Mouse (Mus musculus): Measurements from ENCODE around the gene Gm21818. TPM values are rescaled to one million over a fixed set of nuclear protein-coding genes. Genes with fewer than 3 reads are reported as not detected.
"Not testable (repeated sequence)": the region's sequence is repeated elsewhere in the genome, so short reads cannot be mapped to it uniquely, and the experiment has no call there.

Gm21818 gene
- not detected in 2 replicates for polyA plus RNA-seq (2014; fragmentation: Nextera tagmentation; extraction: Ambion mirVana)

DNA sequence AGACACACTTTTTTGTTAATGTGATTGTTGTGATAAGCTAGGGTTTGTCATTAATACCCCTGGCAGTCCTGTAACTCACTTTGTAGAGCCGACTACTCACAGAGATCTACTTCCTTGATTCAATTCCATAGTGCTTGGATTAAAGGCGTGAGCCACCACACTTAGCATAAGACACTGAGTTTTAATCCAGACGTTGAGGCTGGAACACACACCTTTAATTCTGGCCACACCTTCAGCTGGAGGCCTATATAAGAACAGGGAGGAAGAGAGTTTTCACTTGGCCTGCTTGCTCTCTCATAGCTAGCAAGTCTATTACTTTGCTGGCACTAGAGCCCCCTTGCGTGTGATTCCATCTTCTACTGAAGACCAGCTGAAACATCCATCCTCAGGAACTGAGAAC lies at the start of gene Gm21818:
Gene Gm21818, plus strand, starts transcription at position 301 of the 400 bp plus-strand sequence.
- H3K9me3 ChIP-seq (ENCODE audit: control insufficient read depth, low read length); H3K4me1 ChIP-seq (replicated peaks; ENCODE audit: control insufficient read depth, insufficient read depth, low read length); H3K27me3 ChIP-seq (ENCODE audit: control insufficient read depth, insufficient read depth, low read length); H3K4me2 ChIP-seq (replicated peaks); H3K27ac ChIP-seq; H3K9ac ChIP-seq; ATAC-seq (ENCODE audit: low FRiP score); H3K4me3 ChIP-seq (replicated peaks; ENCODE audit: low read length); H3K36me3 ChIP-seq (replicated peaks; ENCODE audit: control insufficient read depth, insufficient read depth); DNase-seq (ENCODE audit: low spot score): not testable (repeated sequence)
- 83% methylated on average over 4 of the region's 4 CpGs for WGBS

GRCm38 (mm10) chr13:120139946-120140345 lies 32.3 kb upstream of the Gm21818 start, which contains the start of gene Gm20767:
TSS of gene Gm20767 (plus strand) at chr13:120140246.
- not testable (repeated sequence) for H3K4me1 ChIP-seq (replicated peaks; ENCODE audit: control insufficient read depth, insufficient read depth, low read length); H3K4me2 ChIP-seq (replicated peaks); H3K4me3 ChIP-seq (replicated peaks; ENCODE audit: low read length); H3K27ac ChIP-seq; H3K9ac ChIP-seq; DNase-seq (ENCODE audit: low spot score); H3K27me3 ChIP-seq (ENCODE audit: control insufficient read depth, insufficient read depth, low read length); H3K36me3 ChIP-seq (replicated peaks; ENCODE audit: control insufficient read depth, insufficient read depth); H3K9me3 ChIP-seq (ENCODE audit: control insufficient read depth, low read length); ATAC-seq (ENCODE audit: low FRiP score)
- 100% methylated on average over 1 of the region's 5 CpGs for WGBS

GRCm38 (mm10) chr13:120142348-120142747 lies 29.9 kb upstream of the Gm21818 start:
- not testable (repeated sequence) for DNase-seq (ENCODE audit: low spot score); H3K9me3 ChIP-seq (ENCODE audit: control insufficient read depth, low read length); H3K27ac ChIP-seq; H3K27me3 ChIP-seq (ENCODE audit: control insufficient read depth, insufficient read depth, low read length); H3K4me1 ChIP-seq (replicated peaks; ENCODE audit: control insufficient read depth, insufficient read depth, low read length); H3K4me2 ChIP-seq (replicated peaks); H3K36me3 ChIP-seq (replicated peaks; ENCODE audit: control insufficient read depth, insufficient read depth); H3K9ac ChIP-seq; H3K4me3 ChIP-seq (replicated peaks; ENCODE audit: low read length); ATAC-seq (ENCODE audit: low FRiP score)
- WGBS: 80% methylated on average over 2 of the region's 3 CpGs

GRCm38 (mm10) chr13:120149660-120150407 lies 22.4 kb upstream of the Gm21818 start:
- not testable (repeated sequence) for H3K36me3 ChIP-seq (replicated peaks; ENCODE audit: control insufficient read depth, insufficient read depth); ATAC-seq (ENCODE audit: low FRiP score)
- 72% methylated on average over 3 of the region's 4 CpGs for WGBS

GRCm38 (mm10) chr13:120150589-120150988 lies 21.6 kb upstream of the Gm21818 start:
- H3K9me3 ChIP-seq (ENCODE audit: control insufficient read depth, low read length); H3K27me3 ChIP-seq (ENCODE audit: control insufficient read depth, insufficient read depth, low read length); H3K4me2 ChIP-seq (replicated peaks); ATAC-seq (ENCODE audit: low FRiP score); H3K9ac ChIP-seq; H3K4me3 ChIP-seq (replicated peaks; ENCODE audit: low read length); DNase-seq (ENCODE audit: low spot score); H3K27ac ChIP-seq; H3K36me3 ChIP-seq (replicated peaks; ENCODE audit: control insufficient read depth, insufficient read depth); H3K4me1 ChIP-seq (replicated peaks; ENCODE audit: control insufficient read depth, insufficient read depth, low read length): not testable (repeated sequence)
- 75% methylated on average over 3 of the region's 3 CpGs for WGBS

More at GRCm38 (mm10) chr13:120149660-120150407, 22.4 kb upstream of the Gm21818 start:
- not testable (repeated sequence) for H3K9ac ChIP-seq; H3K27ac ChIP-seq; DNase-seq (ENCODE audit: low spot score); H3K4me2 ChIP-seq (replicated peaks); H3K9me3 ChIP-seq (ENCODE audit: control insufficient read depth, low read length); H3K27me3 ChIP-seq (ENCODE audit: control insufficient read depth, insufficient read depth, low read length); H3K4me1 ChIP-seq (replicated peaks; ENCODE audit: control insufficient read depth, insufficient read depth, low read length); H3K4me3 ChIP-seq (replicated peaks; ENCODE audit: low read length)

DNA sequence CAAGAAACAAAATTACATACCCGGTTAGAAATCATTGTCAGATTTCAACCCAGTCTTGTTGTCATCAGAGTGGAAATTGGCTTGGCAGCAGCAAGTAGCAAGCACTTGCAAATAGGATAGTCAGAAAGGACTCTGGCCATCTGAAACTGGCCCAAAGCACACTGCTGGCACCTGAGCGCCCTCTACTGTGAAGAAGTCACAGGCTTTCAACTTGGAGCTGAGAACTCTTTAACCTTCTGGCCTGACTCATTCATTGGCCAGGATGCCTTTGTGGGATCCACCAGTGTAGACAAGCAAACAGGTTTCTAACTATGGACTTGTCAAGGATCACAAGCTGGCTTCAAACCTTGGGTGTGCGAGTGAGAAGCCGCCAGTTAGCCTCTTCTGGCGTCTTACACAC lies 3.9 kb upstream of the Gm21818 start:
- not testable (repeated sequence) for DNase-seq (ENCODE audit: low spot score); H3K4me3 ChIP-seq (replicated peaks; ENCODE audit: low read length); H3K36me3 ChIP-seq (replicated peaks; ENCODE audit: control insufficient read depth, insufficient read depth); H3K9me3 ChIP-seq (ENCODE audit: control insufficient read depth, low read length); ATAC-seq (ENCODE audit: low FRiP score); H3K27me3 ChIP-seq (ENCODE audit: control insufficient read depth, insufficient read depth, low read length); H3K4me1 ChIP-seq (replicated peaks; ENCODE audit: control insufficient read depth, insufficient read depth, low read length); H3K4me2 ChIP-seq (replicated peaks); H3K27ac ChIP-seq; H3K9ac ChIP-seq
- 53% methylated on average over 5 of the region's 5 CpGs for WGBS

- H3K36me3 ChIP-seq (replicated peaks; ENCODE audit: control insufficient read depth, insufficient read depth); H3K4me3 ChIP-seq (replicated peaks; ENCODE audit: low read length); H3K4me1 ChIP-seq (replicated peaks; ENCODE audit: control insufficient read depth, insufficient read depth, low read length); DNase-seq (ENCODE audit: low spot score); H3K27me3 ChIP-seq (ENCODE audit: control insufficient read depth, insufficient read depth, low read length); H3K4me2 ChIP-seq (replicated peaks); H3K9me3 ChIP-seq (ENCODE audit: control insufficient read depth, low read length); H3K9ac ChIP-seq; H3K27ac ChIP-seq; ATAC-seq (ENCODE audit: low FRiP score): not testable (repeated sequence)
- 84% methylated on average over 7 of the region's 8 CpGs for WGBS
Measured at GRCm38 (mm10) chr13:120196189-120196821, 24.1 kb downstream of the Gm21818 start.

- H3K9ac ChIP-seq; H3K27ac ChIP-seq; ATAC-seq (ENCODE audit: low FRiP score); H3K4me3 ChIP-seq (replicated peaks; ENCODE audit: low read length); H3K9me3 ChIP-seq (ENCODE audit: control insufficient read depth, low read length); H3K4me2 ChIP-seq (replicated peaks); H3K36me3 ChIP-seq (replicated peaks; ENCODE audit: control insufficient read depth, insufficient read depth); DNase-seq (ENCODE audit: low spot score); H3K4me1 ChIP-seq (replicated peaks; ENCODE audit: control insufficient read depth, insufficient read depth, low read length); H3K27me3 ChIP-seq (ENCODE audit: control insufficient read depth, insufficient read depth, low read length): not testable (repeated sequence)
- no CpG with 5 or more reads among the region's 2 CpGs for WGBS
Measured at GRCm38 (mm10) chr13:120215847-120216246, 43.6 kb downstream of the Gm21818 start, which contains the start of gene Gm21762. TSS of gene Gm21762 (minus strand) at chr13:120215947.

- not testable (repeated sequence) for H3K4me3 ChIP-seq (replicated peaks; ENCODE audit: low read length); H3K4me1 ChIP-seq (replicated peaks; ENCODE audit: control insufficient read depth, insufficient read depth, low read length); H3K9me3 ChIP-seq (ENCODE audit: control insufficient read depth, low read length); DNase-seq (ENCODE audit: low spot score); H3K4me2 ChIP-seq (replicated peaks); H3K36me3 ChIP-seq (replicated peaks; ENCODE audit: control insufficient read depth, insufficient read depth); ATAC-seq (ENCODE audit: low FRiP score); H3K27ac ChIP-seq; H3K9ac ChIP-seq; H3K27me3 ChIP-seq (ENCODE audit: control insufficient read depth, insufficient read depth, low read length)
- 82% methylated on average over 5 of the region's 5 CpGs for WGBS
Measured at GRCm38 (mm10) chr13:120220922-120221321, 48.7 kb downstream of the Gm21818 start.

All from hindbrain, embryonic 14.5 days (tissue).